Mouse (Mus musculus) thymus, adult 2 months (tissue): ENCODE results near the gene Oxnad1.

Experiments
- CTCF ChIP-seq: fragments of 200-500 bp; IDR thresholded peaks from 2 replicates; pipeline ENCODE4 v1.5.1; 2012; ENCODE audit warnings: mild to moderate bottlenecking, control low read depth, low read length, moderate library complexity, borderline replicate concordance; ENCODE audit not compliant: control insufficient read depth, poor library complexity, insufficient read depth; ENCODE audit errors: extremely low read depth
- POLR2A ChIP-seq: fragments of 200-500 bp; IDR thresholded peaks from 2 replicates; pipeline ENCODE4 v1.6.1; 2012; ENCODE audit warnings: mild to moderate bottlenecking, low read length, control low read depth, moderate library complexity; ENCODE audit not compliant: control insufficient read depth, poor library complexity, insufficient read depth; ENCODE audit errors: extremely low read depth

DNA sequence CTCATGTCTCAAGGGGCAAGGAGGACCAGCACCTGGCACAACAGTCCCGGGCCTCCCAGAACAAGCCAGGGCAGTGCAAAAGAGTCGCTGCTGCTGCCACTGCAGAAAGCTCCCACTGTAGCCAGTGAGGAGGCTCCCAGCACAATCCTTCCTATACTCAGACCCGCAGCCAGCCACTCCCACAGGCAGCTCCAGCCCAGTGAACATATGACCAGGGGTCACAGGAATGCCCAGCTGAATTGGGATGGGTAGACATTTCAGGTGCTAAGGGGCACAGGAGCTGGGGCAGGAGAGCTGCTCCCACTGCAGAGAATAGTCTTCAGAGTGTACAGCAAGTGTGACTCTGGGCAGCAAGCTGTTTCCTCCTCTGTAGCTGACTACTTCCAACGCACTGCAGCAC lies 60.2 kb downstream of the Oxnad1 start:
- TF ChIP-seq CTCF (no peak), POLR2A (no peak)
